Mouse (Mus musculus) layer of hippocampus, adult 6 months (tissue): ENCODE results near the gene Tppp3. TPM values are rescaled to one million over a fixed set of nuclear protein-coding genes. Genes with fewer than 3 reads are reported as not detected.

Source experiments
- long read RNA-seq, 2 experiments: library from polyadenylated mRNA; unstranded; transcript quantifications; one replicate each; pipeline ENCODE4 v2.0.0; 2019 to 2020
- polyA plus RNA-seq: library from polyadenylated mRNA; unstranded; fragments of <200 nt; fragmentation: Nextera tagmentation; gene quantifications from 2 replicates; pipeline ENCODE4 v1.2.3, GENCODE M21; 2021

The Tppp3 gene
- 45.8 and 47.2 TPM in 2 replicates for polyA plus RNA-seq
- long read RNA-seq, experiment 1, transcript Tppp3-201 (4 exons, 1,127 nt), result major isoform, 50 of 55 reads
- long read RNA-seq, experiment 1, partial matches to known transcripts, result 3 of 55 reads
- long read RNA-seq, experiment 1, other reads (novel, unspliced or antisense), result 0 of 55 reads
- long read RNA-seq, experiment 2, transcript Tppp3-201 (4 exons, 1,127 nt), result major isoform, 28 of 32 reads
- long read RNA-seq, experiment 2, partial matches to known transcripts, result 0 of 32 reads
- long read RNA-seq, experiment 2, other reads (novel, unspliced or antisense), result 0 of 32 reads

DNA sequence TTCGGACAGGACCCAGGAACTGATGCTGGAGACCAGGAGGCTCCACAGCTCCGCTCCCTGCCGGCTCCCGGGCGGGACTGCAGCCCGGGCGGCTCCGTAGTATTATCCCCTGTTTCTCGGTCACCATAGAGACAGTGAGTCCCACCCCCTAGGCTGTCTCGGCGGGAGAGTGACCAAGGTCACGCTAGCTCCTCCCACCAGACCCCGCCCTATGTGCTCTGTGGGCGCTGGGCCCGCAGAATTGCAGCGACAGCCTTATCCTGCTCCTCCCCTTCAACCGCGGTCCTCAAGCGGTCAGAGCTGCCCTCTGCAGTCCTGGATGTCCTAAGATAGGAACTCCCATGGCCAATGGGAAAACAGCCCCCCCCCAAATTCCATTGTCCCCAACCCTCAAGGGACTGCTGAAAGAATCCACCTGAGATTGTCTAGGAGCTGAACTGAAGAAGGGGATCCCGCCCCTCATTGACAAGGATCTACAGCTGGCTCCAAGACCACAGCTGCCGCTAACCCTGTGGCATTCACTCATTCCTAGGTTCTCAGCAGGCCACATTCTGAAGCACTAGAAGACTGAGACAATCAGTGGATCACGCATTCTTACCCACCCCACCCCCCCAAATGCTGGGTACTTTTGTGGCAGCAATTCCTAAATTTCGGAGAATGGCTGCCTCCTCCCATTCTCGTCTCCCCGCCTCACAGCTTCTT is at the start of gene Tppp3:
TSS of gene Tppp3 (minus strand) at position 213 of the 702 bp plus-strand sequence.

GRCm38 (mm10) chr8:105518436-105519313 is 47.3 kb upstream of the Tppp3 start, which contains the start of gene Hsd11b2:
TSS of gene Hsd11b2 (plus strand) at chr8:105518755.

GRCm38 (mm10) chr8:105496439-105497180 is 25.3 kb upstream of the Tppp3 start, which contains the start of gene Zdhhc1:
TSS of gene Zdhhc1 (minus strand) at chr8:105496902.

Other genes starting within 250 kb of the Tppp3 start
- 24.7 and 25.1 TPM in 2 replicates for gene D230025D16Rik, start 246.4 kb downstream of the Tppp3 start, polyA plus RNA-seq
- 2.7 and 3.0 TPM in 2 replicates for gene B3gnt9, start 216.4 kb downstream of the Tppp3 start, polyA plus RNA-seq
- 5.5 and 7.2 TPM in 2 replicates for gene Tradd, start 206.9 kb downstream of the Tppp3 start, polyA plus RNA-seq
- gene Fbxl8, start 206.9 kb downstream of the Tppp3 start, polyA plus RNA-seq, result 2.0 and 2.1 TPM in 2 replicates
- gene Hsf4, start 201.7 kb downstream of the Tppp3 start, polyA plus RNA-seq, result 2.7 and 2.8 TPM in 2 replicates
- gene Nol3, start 195.4 kb downstream of the Tppp3 start, polyA plus RNA-seq, result 21.1 and 23.4 TPM in 2 replicates
- gene 4931428F04Rik, start 181.7 kb downstream of the Tppp3 start, polyA plus RNA-seq, result 9.5 and 11.5 TPM in 2 replicates
- gene Exoc3l, start 175.4 kb downstream of the Tppp3 start, polyA plus RNA-seq, result 2.6 and 4.1 TPM in 2 replicates
- 7.7 and 9.2 TPM in 2 replicates for gene E2f4, start 173.9 kb downstream of the Tppp3 start, polyA plus RNA-seq
- gene Elmo3, start 165.9 kb downstream of the Tppp3 start, polyA plus RNA-seq, result 0.62 and 1.5 TPM in 2 replicates
- gene Lrrc29, start 145.2 kb downstream of the Tppp3 start, polyA plus RNA-seq, result 0.88 and 1.2 TPM in 2 replicates
- 98.7 and 116 TPM in 2 replicates for gene Tmem208, start 145.2 kb downstream of the Tppp3 start, polyA plus RNA-seq
- gene Fhod1, start 123.6 kb downstream of the Tppp3 start, polyA plus RNA-seq, result 0.04 and 0.34 TPM in 2 replicates
- 1.4 and 1.7 TPM in 2 replicates for gene Slc9a5, start 122.7 kb downstream of the Tppp3 start, polyA plus RNA-seq
- gene Plekhg4, start 98.3 kb downstream of the Tppp3 start, polyA plus RNA-seq, result 0.11 TPM in 1 of 2 replicates, not detected in the other
- not detected in 2 replicates for gene Kctd19, start 58.0 kb downstream of the Tppp3 start, polyA plus RNA-seq
- 0.36 and 0.43 TPM in 2 replicates for gene Lrrc36, start 58.0 kb downstream of the Tppp3 start, polyA plus RNA-seq
- 18.5 and 23.0 TPM in 2 replicates for gene Zdhhc1, start 25.4 kb upstream of the Tppp3 start, polyA plus RNA-seq
- not detected in 2 replicates for gene Hsd11b2, start 47.2 kb upstream of the Tppp3 start, polyA plus RNA-seq
- gene Atp6v0d1, start 94.5 kb upstream of the Tppp3 start, polyA plus RNA-seq, result 112 and 125 TPM in 2 replicates
- gene Ripor1, start 133.7 kb upstream of the Tppp3 start, polyA plus RNA-seq, result 44.1 and 57.0 TPM in 2 replicates
- gene Ctcf, start 165.0 kb upstream of the Tppp3 start, polyA plus RNA-seq, result 13.1 and 14.2 TPM in 2 replicates
- 0.40 and 0.55 TPM in 2 replicates for gene Agrp, start 165.9 kb upstream of the Tppp3 start, polyA plus RNA-seq
- 20.9 and 32.8 TPM in 2 replicates for gene Carmil2, start 214.7 kb upstream of the Tppp3 start, polyA plus RNA-seq
- gene Acd, start 229.6 kb upstream of the Tppp3 start, polyA plus RNA-seq, result 32.5 and 41.3 TPM in 2 replicates
- gene Pard6a, start 229.6 kb upstream of the Tppp3 start, polyA plus RNA-seq, result 67.5 and 73.3 TPM in 2 replicates
- 0.18 and 0.19 TPM in 2 replicates for gene 4933405L10Rik, start 236.1 kb upstream of the Tppp3 start, polyA plus RNA-seq
- gene Enkd1, start 236.7 kb upstream of the Tppp3 start, polyA plus RNA-seq, result 5.8 and 6.3 TPM in 2 replicates